Mouse (Mus musculus): ENCODE data around the gene Frmd8. TPM values are rescaled to one million over a fixed set of nuclear protein-coding genes. Genes with fewer than 3 reads are reported as not detected.
A peak's percentile ranks its signal among the peaks of the same experiment; 100 is the strongest.

Gene Frmd8
- polyA plus RNA-seq, 1 experiment: 23.1 TPM

- no peak for DNase-seq
- Histone ChIP-seq H3K4me3 (ENCODE audit: insufficient read depth, low read depth, low read length) (no peak overlapping the region), H3K27ac (ENCODE audit: insufficient read depth, low read depth, low read length) (no peak overlapping the region), H3K27me3 (replicated peaks; ENCODE audit: control insufficient read depth, insufficient read depth, low read length) (no peaks in the 10 kb centered on the region), H3K36me3 (ENCODE audit: control insufficient read depth, insufficient read depth, low read length) (no peaks in the 10 kb centered on the region; the same call in none of the 2 replicates), H3K4me1 (ENCODE audit: control insufficient read depth, insufficient read depth, low read length) (no peaks in the 10 kb centered on the region)
- WGBS: 89% methylated on average over 5 of the region's 5 CpGs
- TF ChIP-seq CTCF (conservative IDR thresholded peaks at IDR 0.05; ENCODE audit: insufficient read depth, insufficient read length, low read depth, low read length) (no peak), POLR2A (IDR thresholded peaks at IDR 0.05; ENCODE audit: low read depth, low read length) (no peak)
Measured at GRCm38 (mm10) chr19:5863776-5864175, 11.3 kb downstream of the Frmd8 start.

GRCm38 (mm10) chr19:5862335-5863085, 12.6 kb downstream of the Frmd8 start:
- no peaks in the 10 kb centered on the region; the same call in none of the 2 replicates for H3K36me3 ChIP-seq (ENCODE audit: control insufficient read depth, insufficient read depth, low read length)
- 96% methylated on average over 14 of the region's 14 CpGs for WGBS

GRCm38 (mm10) chr19:5856604-5857003, 18.5 kb downstream of the Frmd8 start:
- 93% methylated on average over 9 of the region's 9 CpGs for WGBS
- no peak for DNase-seq
- H3K36me3 ChIP-seq (ENCODE audit: control insufficient read depth, insufficient read depth, low read length): no peaks in the 10 kb centered on the region; the same call in 1 of the 2 replicates
- no peak overlapping the region for H3K4me3 ChIP-seq (ENCODE audit: insufficient read depth, low read depth, low read length)
- no peak overlapping the region for H3K27ac ChIP-seq (ENCODE audit: insufficient read depth, low read depth, low read length)
- TF ChIP-seq POLR2A (IDR thresholded peaks at IDR 0.05; ENCODE audit: low read depth, low read length) (no peak), CTCF (conservative IDR thresholded peaks at IDR 0.05; ENCODE audit: insufficient read depth, insufficient read length, low read depth, low read length) (no peak)
- no peaks in the 10 kb centered on the region for H3K27me3 ChIP-seq (replicated peaks; ENCODE audit: control insufficient read depth, insufficient read depth, low read length)
- H3K4me1 ChIP-seq (ENCODE audit: control insufficient read depth, insufficient read depth, low read length): no peaks in the 10 kb centered on the region

More at GRCm38 (mm10) chr19:5862335-5863085, 12.6 kb downstream of the Frmd8 start:
- Histone ChIP-seq H3K4me1 (ENCODE audit: control insufficient read depth, insufficient read depth, low read length) (no peaks in the 10 kb centered on the region), H3K27ac (ENCODE audit: insufficient read depth, low read depth, low read length) (no peak overlapping the region), H3K27me3 (replicated peaks; ENCODE audit: control insufficient read depth, insufficient read depth, low read length) (no peaks in the 10 kb centered on the region), H3K4me3 (ENCODE audit: insufficient read depth, low read depth, low read length) (no peak overlapping the region)
- DNase-seq: no peak
- TF ChIP-seq POLR2A (IDR thresholded peaks at IDR 0.05; ENCODE audit: low read depth, low read length) (no peak), CTCF (conservative IDR thresholded peaks at IDR 0.05; ENCODE audit: insufficient read depth, insufficient read length, low read depth, low read length) (0 out of 2 replicates have a peak, but pooled peaks have one; percentile 20)

- Histone ChIP-seq H3K36me3 (ENCODE audit: control insufficient read depth, insufficient read depth, low read length) (no peaks in the 10 kb centered on the region; the same call in 1 of the 2 replicates), H3K4me3 (ENCODE audit: insufficient read depth, low read depth, low read length) (no peak overlapping the region), H3K27me3 (replicated peaks; ENCODE audit: control insufficient read depth, insufficient read depth, low read length) (no peaks in the 10 kb centered on the region), H3K27ac (ENCODE audit: insufficient read depth, low read depth, low read length) (peak overlapping the region; percentile 48; the same call in 1 of the 2 replicates), H3K4me1 (ENCODE audit: control insufficient read depth, insufficient read depth, low read length) (peaks cover 35% of the 10 kb centered on the region)
- TF ChIP-seq POLR2A (IDR thresholded peaks at IDR 0.05; ENCODE audit: low read depth, low read length) (no peak), CTCF (conservative IDR thresholded peaks at IDR 0.05; ENCODE audit: insufficient read depth, insufficient read length, low read depth, low read length) (no peak)
- WGBS: 83% methylated on average over 12 of the region's 12 CpGs
- no peak for DNase-seq
Measured at GRCm38 (mm10) chr19:5852035-5852722, 22.9 kb downstream of the Frmd8 start.

- Histone ChIP-seq H3K4me3 (ENCODE audit: insufficient read depth, low read depth, low read length) (no peak overlapping the region), H3K27ac (ENCODE audit: insufficient read depth, low read depth, low read length) (peak overlapping the region; percentile 48; the same call in 1 of the 2 replicates), H3K36me3 (ENCODE audit: control insufficient read depth, insufficient read depth, low read length) (no peaks in the 10 kb centered on the region; the same call in 1 of the 2 replicates), H3K4me1 (ENCODE audit: control insufficient read depth, insufficient read depth, low read length) (peaks cover 35% of the 10 kb centered on the region), H3K27me3 (replicated peaks; ENCODE audit: control insufficient read depth, insufficient read depth, low read length) (no peaks in the 10 kb centered on the region)
- 76% methylated on average over 5 of the region's 5 CpGs for WGBS
- TF ChIP-seq POLR2A (IDR thresholded peaks at IDR 0.05; ENCODE audit: low read depth, low read length) (no peak), CTCF (conservative IDR thresholded peaks at IDR 0.05; ENCODE audit: insufficient read depth, insufficient read length, low read depth, low read length) (no peak)
- peak; percentile 34 for DNase-seq
Measured at GRCm38 (mm10) chr19:5851481-5851971, 23.5 kb downstream of the Frmd8 start.

GRCm38 (mm10) chr19:5850860-5851259, 24.2 kb downstream of the Frmd8 start:
- H3K27me3 ChIP-seq (replicated peaks; ENCODE audit: control insufficient read depth, insufficient read depth, low read length): no peaks in the 10 kb centered on the region
- DNase-seq: no peak
- H3K27ac ChIP-seq (ENCODE audit: insufficient read depth, low read depth, low read length): no peak overlapping the region
- no peaks in the 10 kb centered on the region; the same call in 1 of the 2 replicates for H3K36me3 ChIP-seq (ENCODE audit: control insufficient read depth, insufficient read depth, low read length)
- H3K4me3 ChIP-seq (ENCODE audit: insufficient read depth, low read depth, low read length): no peak overlapping the region
- H3K4me1 ChIP-seq (ENCODE audit: control insufficient read depth, insufficient read depth, low read length): peaks cover 35% of the 10 kb centered on the region
- TF ChIP-seq POLR2A (IDR thresholded peaks at IDR 0.05; ENCODE audit: low read depth, low read length) (no peak), CTCF (conservative IDR thresholded peaks at IDR 0.05; ENCODE audit: insufficient read depth, insufficient read length, low read depth, low read length) (no peak)
- WGBS: 80% methylated on average over 3 of the region's 3 CpGs

Data from kidney, adult 2 months (tissue).